Mouse (Mus musculus) layer of hippocampus, adult 8-10 months (tissue): ENCODE measurements around the gene Fam227a. TPM values are rescaled to one million over a fixed set of nuclear protein-coding genes. Genes with fewer than 3 reads are reported as not detected.

Experiments
- DNase-seq, 2 experiments: peaks; one replicate each; pipeline ENCODE4 v3.0.0; 2022; ENCODE audit warnings: low spot score in 2 of 2
- total RNA-seq, 4 experiments: library from RNA; stranded (reverse); gene quantifications; 2 replicates each; pipeline ENCODE4 v1.2.4; 2022

Fam227a gene
- 10 to 100 TPM in 3 of 4 experiments, 1 to 10 TPM in 1; 8.8 to 12.5 (median 11.6) TPM for total RNA-seq

DNA sequence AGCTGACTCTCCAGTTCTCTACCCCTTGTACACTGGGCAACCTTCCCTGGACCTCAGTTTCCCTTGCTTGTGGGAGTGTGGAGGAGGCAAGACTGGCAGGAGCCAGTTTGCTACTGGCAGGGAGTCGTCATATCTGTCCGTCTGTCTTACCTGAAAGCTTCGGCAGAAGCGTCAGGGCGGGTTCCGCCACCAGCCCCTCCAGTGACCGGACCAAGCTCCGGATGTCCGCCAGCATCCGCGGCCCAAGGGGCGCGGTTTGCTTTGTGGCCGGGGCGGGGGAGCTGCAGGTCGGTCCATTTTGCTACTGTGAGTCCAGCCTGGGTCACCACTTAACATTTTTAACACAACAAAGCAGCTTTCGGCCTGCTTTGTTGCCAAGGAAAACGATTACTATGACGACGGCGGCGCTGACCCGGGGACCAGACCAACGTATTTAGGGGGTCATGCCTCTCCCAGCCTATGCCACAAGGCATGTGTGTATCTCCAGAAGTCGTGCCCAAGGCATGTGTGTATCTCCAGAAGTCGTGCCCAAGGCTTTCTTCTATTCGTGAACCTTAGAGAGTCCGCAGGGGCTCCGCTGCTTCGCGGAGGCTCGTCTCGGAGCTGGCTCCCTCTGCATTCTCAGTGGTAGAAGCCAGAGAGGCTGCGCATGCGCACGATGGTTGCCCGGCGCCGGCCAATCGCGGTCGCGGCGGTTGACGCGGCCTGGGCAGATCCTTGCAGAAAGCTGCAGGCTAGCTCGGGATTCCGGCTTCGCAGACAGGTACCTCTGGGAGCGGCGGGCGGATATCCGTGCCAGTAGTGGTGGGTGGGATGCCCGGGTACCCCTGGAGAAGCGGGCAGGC, at the start of gene Fam227a, which contains the start of gene Cby1:
TSS of gene Fam227a (minus strand) at position 426 of the 845 bp plus-strand sequence.
TSS of gene Cby1 (plus strand) at position 669 of the 845 bp plus-strand sequence.
- peak; percentile 88 to 96 for DNase-seq

DNA sequence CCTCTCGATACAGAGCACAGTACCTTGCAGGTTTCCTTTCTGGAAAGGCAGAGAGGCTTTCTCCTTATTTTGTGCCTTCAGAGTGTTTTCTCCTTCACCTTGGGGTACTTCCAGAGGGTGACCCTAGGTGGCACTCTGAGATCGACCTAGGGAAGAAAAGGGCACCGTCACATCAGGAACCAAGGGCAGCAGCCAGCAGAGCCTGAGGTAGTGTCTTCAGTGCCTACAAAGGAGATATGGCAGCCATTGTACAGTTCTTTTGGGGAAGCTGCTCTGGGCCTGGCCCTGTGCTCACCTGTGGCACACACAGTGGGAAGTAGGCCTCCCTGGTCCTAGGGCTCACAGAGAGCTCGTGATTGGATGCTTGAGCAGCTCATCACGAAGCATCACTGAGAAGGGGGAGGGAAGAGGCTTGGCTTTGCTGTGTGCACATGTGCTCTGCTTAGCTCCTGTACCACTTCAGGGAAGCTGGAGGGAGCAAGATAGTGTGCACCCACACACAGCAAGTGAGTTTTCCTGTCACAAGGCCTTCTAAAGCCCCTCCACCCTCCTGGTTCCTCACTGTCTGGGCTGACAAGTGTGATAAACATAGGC, 49.6 kb upstream of the Fam227a start:
- no peak for DNase-seq

DNA sequence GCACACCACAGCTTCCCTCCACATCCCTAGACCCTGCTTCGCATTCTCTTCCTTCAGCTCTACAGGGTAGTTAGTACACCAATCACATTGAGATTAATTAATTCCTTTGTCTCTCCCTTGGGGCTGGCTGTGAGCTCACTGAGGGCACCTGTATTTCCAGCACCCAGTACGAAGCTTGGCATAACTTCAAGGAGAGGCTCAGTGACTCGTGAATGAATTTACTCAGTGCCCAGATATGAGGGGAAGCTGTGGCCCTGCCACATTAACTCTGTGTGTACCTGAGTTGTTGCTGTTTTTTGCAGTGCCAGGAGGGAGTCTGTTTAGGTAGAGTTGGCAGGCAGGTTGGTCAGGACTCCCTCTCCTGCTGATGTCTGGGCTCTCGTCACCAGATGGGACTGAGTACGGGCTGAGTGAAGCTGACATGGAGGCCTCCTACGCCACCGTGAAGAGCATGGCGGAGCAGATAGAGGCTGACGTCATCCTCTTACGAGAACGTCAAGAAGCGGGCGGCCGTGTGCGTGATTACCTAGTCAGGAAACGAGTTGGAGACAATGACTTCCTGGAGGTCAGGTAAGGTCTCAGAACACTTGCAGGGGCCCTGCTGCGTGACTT, 48.0 kb upstream of the Fam227a start:
- no peak for DNase-seq

DNA sequence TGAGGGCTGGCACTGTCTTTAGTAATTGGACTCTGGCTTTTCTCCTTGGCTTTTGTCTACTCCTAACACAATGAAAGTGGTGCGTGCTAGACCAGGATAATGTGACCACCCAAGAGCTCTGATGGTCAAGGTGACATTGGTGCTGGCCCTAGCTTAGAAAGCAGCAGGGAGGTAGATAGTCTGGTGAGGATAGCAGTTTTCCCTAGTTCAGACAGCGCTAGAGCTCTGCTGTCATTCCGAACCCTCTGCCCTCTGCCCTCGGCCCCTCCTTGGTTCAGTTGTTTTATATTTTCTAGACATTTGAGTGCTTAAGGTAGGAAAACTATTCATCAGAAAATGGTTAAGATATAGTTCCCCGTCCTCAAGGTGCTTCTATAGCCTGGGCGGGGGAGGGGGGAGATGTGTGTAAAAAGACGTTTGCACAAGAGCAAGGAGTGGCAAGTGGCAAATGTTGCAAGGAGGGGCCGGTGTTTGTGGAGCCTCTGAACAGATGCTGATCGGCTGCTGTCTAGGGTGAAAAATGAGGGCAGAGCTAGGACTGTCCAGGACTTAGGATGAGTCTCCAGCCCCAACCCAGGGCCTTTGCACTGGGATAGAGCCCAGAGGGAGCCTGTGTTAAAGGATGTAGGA, 38.9 kb upstream of the Fam227a start:
- no peak for DNase-seq

DNA sequence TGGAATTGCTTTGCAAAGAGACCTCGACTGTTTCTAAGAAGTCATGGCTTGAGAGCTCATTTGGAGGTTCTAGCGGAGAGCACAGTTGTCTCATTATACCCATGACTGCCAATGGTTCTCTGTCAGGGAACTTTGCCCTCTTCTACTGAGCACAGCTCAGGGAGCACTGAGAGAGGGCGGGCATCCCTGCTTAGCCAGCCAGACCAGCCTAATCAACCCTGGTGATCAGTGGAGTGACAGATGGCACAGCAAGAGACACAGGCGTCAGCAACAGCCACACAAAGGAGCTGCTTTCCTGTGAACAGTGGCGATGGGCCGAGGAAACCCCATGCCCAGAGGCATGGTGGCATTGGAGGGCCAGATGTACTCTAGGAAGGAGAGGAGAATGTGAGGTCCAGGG, 38.3 kb upstream of the Fam227a start:
- no peak for DNase-seq

DNA sequence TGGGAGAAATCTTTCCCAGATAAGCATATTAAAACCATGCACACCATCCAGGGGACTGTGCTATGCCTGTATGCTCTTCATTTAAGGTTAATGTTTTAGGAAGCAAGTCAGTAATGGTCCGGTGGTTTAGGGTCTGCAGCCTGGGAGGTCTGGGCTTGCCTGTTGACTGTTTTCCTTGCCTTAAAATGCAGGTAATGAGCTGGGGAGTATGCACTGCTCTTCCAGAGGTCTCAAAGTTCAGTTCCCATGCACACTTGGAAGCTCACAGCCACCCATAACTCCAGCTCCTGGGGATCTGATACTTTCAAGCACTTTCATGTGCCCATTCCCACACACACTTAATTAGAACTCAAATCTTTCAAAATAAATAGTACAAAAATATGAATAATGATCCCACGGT, 37.8 kb upstream of the Fam227a start:
- no peak for DNase-seq

DNA sequence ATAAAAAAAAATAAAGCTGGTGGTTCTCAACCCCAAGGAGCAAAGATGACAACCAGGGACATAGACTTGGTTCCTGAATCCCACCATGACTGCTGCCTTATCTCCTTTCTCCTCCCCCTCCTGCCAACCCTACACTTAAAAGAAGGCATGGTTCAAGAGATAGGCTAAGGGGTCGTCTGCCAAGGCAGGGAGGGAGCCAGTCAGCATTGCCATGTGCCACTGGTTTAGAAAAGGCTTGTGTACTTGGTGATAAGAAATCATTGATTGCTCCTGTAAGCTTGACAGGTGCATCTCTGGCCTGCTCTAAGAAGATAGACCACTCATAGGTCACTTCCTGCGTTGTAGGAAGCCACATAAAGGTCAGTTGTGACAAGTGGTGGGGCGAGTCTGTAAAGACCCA, 36.8 kb upstream of the Fam227a start:
- no peak for DNase-seq

DNA sequence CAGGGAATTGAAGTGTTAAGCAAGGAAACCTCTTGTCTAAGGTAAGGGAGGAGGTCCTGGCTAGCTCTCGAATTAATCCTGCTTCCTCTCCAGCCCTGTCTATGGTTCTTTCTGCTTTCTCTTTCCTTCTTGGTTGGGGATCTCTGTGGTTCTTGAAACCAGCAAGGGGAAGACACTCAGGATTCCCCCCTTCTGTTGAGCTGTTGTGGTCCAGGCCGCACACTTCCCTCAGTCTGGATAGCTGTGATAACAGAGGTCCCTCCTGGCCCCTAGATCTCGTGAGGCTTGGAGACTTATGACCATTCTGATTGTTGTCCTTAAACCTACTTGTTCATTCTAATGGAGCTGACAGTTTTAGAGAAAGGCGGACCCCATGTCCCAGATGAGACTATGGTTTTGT, 35.8 kb upstream of the Fam227a start:
- no peak for DNase-seq

DNA sequence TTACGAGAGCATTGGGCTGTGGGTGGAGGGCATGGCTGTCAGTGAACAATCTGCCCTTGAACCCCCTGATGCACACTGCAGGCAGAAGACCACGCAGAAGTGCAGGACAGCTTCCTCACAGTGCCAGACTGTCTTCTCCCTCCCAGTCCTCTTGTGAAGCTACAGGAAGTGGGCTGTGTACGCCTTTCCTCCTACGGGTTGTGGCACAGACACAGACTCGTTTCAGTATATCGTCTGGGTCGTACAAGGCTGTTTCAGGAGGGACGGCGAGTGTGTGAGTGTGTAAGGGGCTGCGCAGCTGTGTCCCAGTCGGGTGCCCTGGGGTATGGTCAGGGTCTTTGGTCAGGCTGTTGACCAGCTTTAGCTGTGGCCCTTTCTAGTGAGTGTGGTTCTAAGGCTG, 35.0 kb upstream of the Fam227a start:
- no peak for DNase-seq

DNA sequence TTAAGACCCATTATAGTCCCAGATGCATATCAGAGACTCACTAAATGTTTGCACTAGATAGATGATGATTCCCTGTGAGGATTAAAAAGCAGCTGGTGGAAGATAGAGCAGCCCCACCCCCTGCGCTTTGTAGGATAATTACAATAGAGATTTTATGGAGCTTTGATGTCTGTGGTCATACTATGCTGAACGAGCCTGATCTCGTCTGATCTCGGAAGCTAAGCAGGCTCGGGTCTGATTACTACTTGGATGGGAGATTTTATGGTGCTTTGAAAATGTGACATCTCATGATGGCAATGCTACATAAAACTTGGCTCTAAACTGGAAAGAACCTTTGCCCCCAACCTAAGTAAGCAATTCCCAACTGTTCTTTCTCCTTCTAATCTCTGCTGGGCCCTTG, 33.6 kb upstream of the Fam227a start:
- DNase-seq, result no peak

DNA sequence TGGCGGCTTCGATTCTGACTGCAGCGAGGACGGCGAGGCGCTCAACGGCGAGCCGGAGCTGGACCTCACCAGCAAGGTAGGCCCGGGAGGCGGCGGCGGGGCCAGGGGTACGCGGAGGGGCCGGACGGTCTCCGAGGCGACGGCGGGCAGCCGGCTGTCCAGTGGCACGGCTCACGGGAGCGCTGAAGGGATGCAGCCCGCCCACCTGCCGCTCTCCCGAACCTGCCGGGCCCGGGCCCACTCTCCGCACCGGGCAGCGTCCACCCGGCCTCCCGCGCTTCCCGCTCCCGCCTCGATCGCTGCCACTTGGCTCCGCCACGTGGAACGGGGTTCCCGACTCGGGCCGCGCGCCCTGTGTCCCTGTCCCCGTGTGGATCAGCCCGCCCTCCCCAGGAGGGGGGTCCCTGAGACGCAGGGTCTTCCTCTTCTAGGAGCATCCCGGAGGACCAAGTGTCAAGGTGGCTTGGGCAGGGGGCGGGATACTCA, 32.3 kb upstream of the Fam227a start:
- DNase-seq, result peak in 1 of 2 experiments; percentile 34

DNA sequence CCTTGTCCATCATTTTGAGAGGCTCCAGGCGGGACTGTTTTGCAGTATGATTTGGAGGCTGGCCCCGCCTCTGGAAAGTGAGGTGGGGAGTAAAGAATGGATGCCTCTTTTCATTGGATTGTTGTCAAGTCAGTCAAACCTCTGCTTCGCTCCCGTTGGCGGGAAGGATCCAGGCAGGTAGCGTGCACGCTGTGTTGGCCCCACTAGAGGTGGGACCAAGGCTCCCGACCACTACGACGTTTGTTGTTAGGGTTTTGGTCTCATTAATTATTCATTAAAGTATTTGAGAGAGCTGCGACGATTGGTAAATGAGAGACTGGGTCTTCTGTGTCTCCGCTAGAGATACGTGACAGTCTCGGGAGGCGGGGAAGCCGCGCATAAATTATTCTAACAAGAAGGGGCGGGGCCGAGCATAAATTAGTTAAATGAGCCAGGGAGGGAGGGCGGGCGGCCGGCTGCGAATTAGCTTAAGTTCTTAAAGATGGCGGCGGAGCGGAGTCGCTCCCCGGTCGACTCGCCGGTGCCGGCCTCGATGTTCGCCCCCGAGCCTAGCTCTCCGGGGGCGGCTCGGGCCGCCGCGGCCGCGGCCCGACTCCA, 31.8 kb upstream of the Fam227a start, which contains the start of gene Gtpbp1:
TSS of gene Gtpbp1 (plus strand) at position 420 of the 597 bp plus-strand sequence.
- peak; percentile 98 to 99 for DNase-seq

DNA sequence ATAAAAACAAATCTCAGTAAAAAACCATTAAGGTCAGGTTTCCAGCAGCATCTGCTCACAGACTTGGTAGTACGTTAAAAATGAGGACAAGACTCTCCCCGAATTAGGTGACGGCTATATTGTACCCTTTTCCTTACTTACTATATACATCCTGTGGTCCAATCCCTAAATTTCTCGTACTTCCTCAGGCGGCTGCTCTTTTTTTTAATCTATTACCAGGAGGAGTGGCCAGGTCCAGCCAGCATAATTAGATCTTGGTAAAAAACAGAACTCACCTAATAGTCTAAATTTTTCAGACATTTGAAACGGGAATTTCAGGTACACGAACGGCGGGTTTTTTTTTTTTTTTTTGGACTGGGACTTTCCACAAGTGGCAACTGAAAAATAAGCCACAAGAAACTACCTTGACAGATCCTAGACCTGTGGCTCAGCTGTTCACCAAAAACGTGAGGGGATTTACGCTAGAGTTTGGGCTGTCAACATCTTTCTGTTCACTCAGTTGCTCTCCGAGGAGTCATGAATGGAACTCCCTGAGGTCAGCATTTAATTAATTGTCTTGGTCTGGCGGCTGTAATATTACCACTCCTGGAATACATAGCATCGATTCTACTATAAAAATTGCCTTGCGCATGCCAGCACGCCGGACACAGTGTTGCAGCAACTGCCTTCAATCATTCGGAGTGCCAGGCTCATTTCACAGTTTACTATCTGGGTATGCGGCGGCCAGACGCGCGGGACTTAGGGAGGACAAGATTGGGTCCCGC, 31.1 kb upstream of the Fam227a start:
- no peak for DNase-seq

DNA sequence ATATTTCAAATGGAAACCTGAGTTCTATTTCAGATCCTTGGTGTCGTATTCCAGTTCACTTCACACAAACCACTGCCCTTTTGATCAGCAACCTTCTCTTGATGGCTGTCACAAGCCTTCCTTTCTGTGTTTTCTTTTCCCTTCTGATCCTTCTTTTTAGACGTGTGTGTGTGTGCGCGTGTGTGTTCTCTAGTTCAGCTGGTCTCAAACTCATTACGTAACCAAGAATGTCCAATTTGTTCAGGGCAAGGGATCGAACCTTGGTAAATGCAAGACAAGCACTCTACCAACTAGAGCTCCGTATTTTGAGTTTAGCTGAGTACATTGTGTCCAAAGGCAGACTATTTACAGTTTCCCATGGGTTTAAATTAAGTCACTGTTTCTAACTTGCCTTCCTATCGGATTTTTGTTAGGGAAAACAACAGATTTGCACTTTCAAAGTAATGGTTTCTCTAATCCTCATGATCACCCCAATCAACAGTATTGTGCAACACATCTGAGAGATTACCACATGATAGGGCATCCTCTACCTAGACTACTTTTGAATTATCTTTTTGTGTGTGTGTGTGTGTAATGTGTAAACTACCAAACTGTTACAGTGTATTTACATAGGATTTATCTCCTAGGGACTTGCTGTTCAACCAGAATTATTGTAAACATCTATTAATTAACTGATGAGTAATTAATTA, 29.7 kb upstream of the Fam227a start:
- DNase-seq, result no peak

DNA sequence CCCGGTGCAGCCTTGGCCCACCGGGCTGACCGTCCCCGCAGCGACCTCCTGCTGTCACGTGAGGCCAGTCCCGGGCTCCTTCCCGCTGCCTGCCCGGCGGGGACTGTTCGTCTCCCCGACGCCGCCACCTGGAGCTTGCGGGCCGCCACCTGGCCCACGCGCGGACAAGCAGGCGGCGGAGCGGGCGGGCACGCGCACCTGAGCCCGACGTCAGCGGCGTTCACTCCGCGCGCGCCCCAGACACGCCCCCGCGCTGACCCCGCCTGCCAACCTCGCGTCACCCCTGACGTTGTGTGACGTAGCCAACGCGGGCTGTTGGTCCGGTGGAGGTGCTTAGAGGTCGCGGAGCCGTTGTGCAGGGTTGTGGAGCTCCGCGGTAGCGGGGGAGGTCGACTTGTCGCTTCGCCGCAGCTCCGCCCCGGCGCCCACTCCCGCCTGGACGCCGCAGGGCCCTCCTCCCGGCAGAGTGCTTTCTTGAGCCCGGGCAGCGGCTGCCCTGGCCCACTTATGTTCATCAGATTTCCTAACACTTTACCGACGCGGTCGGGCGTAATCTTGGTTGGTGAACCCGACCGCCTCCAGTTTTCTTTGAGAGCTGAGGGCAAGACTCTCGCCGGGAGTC, 29.0 kb upstream of the Fam227a start, which contains the start of gene Josd1:
TSS of gene Josd1 (minus strand) at position 274 of the 622 bp plus-strand sequence.
- peak; percentile 90 to 95 for DNase-seq

DNA sequence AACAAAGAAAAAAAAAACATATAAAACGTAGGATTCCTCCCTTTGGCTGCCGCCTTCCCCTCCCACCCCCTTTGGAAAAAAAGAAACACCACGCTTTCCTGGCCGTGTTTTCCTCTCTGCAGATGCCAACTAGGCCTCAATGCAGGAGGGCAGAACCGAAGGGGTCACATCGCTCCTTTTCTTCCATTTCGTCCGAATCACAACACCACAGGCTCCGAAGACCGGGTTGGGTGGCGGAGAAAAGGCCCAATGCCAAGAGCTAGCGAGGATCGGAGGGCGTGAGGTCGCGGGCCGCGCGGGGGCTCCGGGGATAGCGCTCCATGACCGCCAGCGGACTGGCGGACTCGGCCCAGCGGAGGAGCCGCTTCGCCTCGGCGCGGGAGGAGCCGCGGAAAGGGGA, 28.4 kb upstream of the Fam227a start:
- DNase-seq, result no peak

DNA sequence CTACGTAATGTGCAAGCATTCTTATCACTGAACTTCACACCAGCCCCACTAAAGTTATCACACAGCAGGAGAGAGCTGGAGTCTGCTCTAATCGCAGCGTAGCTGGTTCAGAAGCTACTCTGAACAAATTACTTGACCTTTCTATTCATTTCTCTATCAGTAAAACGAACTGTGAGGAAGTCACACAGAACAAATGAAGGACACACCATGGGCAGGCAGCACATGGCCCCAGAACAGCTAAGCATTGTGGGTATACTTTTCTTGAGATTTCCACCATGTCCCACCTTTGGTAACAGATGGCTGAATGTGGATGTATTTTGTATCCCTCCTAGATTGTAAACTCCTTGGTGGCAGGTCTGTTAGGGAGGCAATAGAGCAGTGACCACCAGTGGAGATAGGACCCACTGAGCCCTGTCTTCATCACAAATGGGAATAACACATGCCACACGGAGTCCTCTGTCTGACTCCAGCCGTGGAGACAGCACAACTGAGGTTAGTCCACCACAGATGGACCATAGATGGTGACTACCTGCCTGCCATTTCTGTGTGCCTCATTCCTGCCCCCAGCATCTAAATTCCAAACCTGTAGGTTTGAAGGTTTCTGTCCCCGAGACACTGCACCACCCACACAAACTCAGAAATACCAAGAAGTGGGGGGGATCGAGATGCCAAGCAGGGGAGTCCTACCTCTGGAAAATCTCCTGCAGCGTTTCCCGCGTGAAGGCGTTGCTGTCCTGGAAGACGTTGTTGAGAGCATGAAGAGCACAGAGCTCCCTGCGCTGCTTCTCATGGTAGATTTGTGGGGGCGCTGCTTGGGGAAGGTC, 27.5 kb upstream of the Fam227a start:
- no peak for DNase-seq

DNA sequence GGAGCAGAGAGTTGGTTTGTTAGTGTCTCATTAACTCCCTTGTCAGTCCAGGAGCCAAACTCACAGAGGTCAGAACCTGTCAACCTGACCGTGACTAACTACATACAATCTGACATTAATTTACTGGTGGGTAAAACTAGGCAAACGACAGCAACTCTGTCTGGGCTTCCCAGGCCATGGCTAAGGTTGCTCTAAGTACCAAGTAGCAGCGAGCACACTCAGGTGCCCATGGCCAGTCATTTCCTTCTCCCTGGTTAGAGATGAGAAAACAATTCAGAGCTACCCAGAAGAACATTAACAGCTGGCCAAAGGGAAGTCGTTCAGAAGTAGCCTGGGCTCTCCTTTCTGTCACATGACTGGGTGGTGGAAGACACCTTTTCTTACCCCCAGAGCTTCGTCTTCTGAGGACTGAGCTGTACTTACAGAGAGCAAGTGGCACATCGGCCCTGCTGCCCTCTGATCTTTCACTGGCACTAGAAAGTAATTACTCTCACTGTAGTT, 26.4 kb upstream of the Fam227a start:
- no peak for DNase-seq
